Mouse (Mus musculus) hindbrain, embryonic 16.5 days (tissue): ENCODE measurements around the gene Lpcat1. TPM values are rescaled to one million over a fixed set of nuclear protein-coding genes. Genes with fewer than 3 reads are reported as not detected.

Source experiments
- ATAC-seq: fragments of 200-750 bp; cut with Nextera tagmentation; 2 replicates; pipeline ENCODE4 v1.8.0; 2017; ENCODE audit warnings: moderate TSS enrichment, moderate library complexity
- H3K27ac ChIP-seq: fragments of 300-500 bp; sonication (generic); 2 replicates; pipeline ENCODE4 v1.5.1; 2014; ENCODE audit warnings: low read depth, mild to moderate bottlenecking, control low read depth, low read length, moderate library complexity
- H3K27me3 ChIP-seq: fragments of 300-500 bp; sonication (generic); replicated peaks from 2 replicates; pipeline ENCODE4 v1.6.1; 2014; ENCODE audit warnings: low read length; ENCODE audit not compliant: control insufficient read depth, insufficient read depth
- H3K36me3 ChIP-seq: fragments of 300-500 bp; sonication (generic); 2 replicates; pipeline ENCODE4 v1.6.1; 2014; ENCODE audit warnings: mild to moderate bottlenecking, low read length, moderate library complexity, mixed read lengths; ENCODE audit not compliant: control insufficient read depth, insufficient read depth
- H3K4me1 ChIP-seq: fragments of 300-500 bp; sonication (generic); 2 replicates; pipeline ENCODE4 v1.6.1; 2014; ENCODE audit warnings: low read depth, low read length; ENCODE audit not compliant: control insufficient read depth, insufficient read depth
- H3K4me2 ChIP-seq: fragments of 300-500 bp; sonication (generic); 2 replicates; pipeline ENCODE4 v1.6.1; 2014; ENCODE audit warnings: mild to moderate bottlenecking, low read length, control low read depth, moderate library complexity
- H3K4me3 ChIP-seq: fragments of 300-500 bp; sonication (generic); 2 replicates; pipeline ENCODE4 v1.5.1; 2014; ENCODE audit warnings: mild to moderate bottlenecking, low read length, control low read depth, moderate library complexity
- H3K9ac ChIP-seq: fragments of 300-500 bp; sonication (generic); 2 replicates; pipeline ENCODE4 v1.6.1; 2014; ENCODE audit warnings: low read depth, mild to moderate bottlenecking, control low read depth, low read length, moderate library complexity
- H3K9me3 ChIP-seq: fragments of 300-500 bp; sonication (generic); 2 replicates; pipeline ENCODE4 v1.6.1; 2014; ENCODE audit warnings: mild to moderate bottlenecking, low read length, moderate library complexity; ENCODE audit not compliant: control insufficient read depth
- WGBS: fragments of 180-500 bp; shearing (Covaris S2); extraction: QIAGEN DNeasy Blood & Tissue Kit; methylation state at CpG from one replicate; pipeline ENCODE4 v1.1.7; 2014; 5-methylcytosine and 5-hydroxymethylcytosine counted together
- polyA plus RNA-seq: library from polyadenylated mRNA; unstranded; fragments of >200 nt; fragmentation: Nextera tagmentation; extraction: Ambion mirVana; gene quantifications from 2 replicates; pipeline ENCODE4 v1.2.1, GENCODE M21; 2015

Lpcat1 gene
- polyA plus RNA-seq, 1 experiment from 2014 or later = 71.6 TPM

DNA sequence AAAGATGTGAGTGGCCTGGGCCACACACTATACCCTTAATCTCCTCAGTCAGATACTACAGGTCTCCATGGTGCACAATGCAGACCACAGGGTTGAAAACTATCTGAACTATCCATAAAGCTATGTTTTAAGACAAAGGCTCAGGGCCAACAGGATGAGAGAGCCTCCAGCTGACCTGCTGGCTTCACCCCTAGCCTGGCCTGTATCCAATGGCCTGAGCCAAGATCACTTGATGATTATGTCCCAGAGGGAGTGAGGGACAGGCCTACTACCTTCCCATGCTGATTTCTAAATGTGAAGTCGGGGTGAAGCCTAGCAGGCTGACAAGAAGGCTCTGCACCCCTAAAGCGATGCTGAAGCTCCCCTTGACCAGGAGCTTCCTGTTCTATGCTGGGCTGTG lies 21.9 kb upstream of the Lpcat1 start:
- H3K9me3 ChIP-seq = no peaks in the 10 kb centered on the region
- 66% methylated on average over 2 of the region's 2 CpGs for WGBS
- H3K27me3 ChIP-seq = no peaks in the 10 kb centered on the region
- H3K36me3 ChIP-seq = no peaks in the 10 kb centered on the region
- H3K9ac ChIP-seq = no peak overlapping the region
- no peaks in the 10 kb centered on the region for H3K4me1 ChIP-seq
- no peak overlapping the region for H3K4me3 ChIP-seq
- no peak for ATAC-seq
- no peak overlapping the region for H3K4me2 ChIP-seq
- H3K27ac ChIP-seq = no peak overlapping the region

DNA sequence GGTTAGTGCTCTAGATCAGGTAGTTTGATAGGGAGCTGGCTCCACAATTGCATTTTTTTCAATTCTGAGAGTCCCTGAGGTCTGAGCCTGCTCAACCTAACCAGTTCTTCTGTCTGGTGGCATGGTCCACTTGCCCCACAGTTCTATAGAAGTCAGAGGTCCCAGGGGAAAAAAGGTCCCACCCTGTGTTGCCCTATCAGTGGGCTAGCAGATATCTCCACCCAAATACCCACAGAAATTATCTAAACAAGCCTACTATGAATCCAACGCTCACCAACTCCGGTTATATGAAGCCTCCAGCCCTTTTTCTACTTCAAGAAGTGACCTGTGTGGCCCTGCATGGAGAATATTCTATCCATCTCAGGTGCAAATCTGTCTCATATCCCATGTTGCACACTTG lies 20.9 kb upstream of the Lpcat1 start:
- Histone ChIP-seq H3K27ac (peak overlapping the region; percentile 67), H3K4me3 (no peak overlapping the region), H3K4me1 (no peaks in the 10 kb centered on the region), H3K4me2 (no peak overlapping the region), H3K9ac (no peak overlapping the region), H3K9me3 (no peaks in the 10 kb centered on the region), H3K27me3 (no peaks in the 10 kb centered on the region), H3K36me3 (no peaks in the 10 kb centered on the region)
- WGBS = 91% methylated on average over 2 of the region's 2 CpGs
- ATAC-seq = no peak

DNA sequence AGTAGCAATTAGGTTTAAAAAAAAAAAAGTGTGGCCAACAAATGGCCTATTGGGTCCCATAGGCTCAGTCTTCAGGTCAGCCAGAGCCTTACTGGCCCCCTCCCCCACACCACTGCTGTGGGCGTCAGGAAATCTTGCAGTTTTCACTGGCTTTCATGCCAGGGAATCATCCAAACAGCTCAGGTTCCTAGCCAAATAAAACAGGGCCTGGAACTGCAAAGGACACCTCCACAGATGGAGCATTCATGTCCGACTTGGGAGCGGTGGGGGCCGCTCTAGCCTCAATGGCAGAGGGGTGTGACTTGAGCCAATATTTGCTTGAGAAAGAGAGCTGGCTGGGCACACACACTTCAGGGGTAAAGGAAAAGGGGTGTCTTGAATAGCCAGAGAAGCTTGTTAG lies 20.5 kb upstream of the Lpcat1 start:
- Histone ChIP-seq H3K4me3 (no peak overlapping the region), H3K27ac (peak overlapping the region; percentile 72), H3K4me1 (no peaks in the 10 kb centered on the region), H3K4me2 (no peak overlapping the region), H3K9ac (no peak overlapping the region), H3K9me3 (no peaks in the 10 kb centered on the region), H3K36me3 (no peaks in the 10 kb centered on the region), H3K27me3 (no peaks in the 10 kb centered on the region)
- 41% methylated on average over 4 of the region's 4 CpGs for WGBS
- peak; percentile 93 for ATAC-seq

DNA sequence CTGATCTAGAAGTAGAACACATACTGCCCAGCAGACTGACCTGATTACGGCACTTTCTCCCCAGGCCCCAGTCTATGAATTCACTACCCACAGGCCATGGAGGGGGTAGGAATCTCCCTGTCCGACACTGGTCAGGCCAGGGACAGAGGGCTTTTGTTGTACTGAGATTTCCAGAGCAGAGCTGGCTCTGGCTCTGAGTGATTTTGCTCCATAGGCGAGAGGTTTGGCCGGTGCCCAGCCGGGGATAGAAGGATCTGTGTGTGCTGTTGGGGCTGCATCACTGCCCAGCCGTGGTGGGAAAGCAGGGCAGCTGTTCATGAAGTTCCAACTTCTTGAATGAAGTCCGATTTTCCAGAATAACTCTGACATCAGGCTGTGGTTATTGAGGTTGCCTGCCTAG lies 20.1 kb upstream of the Lpcat1 start:
- 56% methylated on average over 7 of the region's 7 CpGs for WGBS
- no peaks in the 10 kb centered on the region for H3K36me3 ChIP-seq
- peak; percentile 96 for ATAC-seq

DNA sequence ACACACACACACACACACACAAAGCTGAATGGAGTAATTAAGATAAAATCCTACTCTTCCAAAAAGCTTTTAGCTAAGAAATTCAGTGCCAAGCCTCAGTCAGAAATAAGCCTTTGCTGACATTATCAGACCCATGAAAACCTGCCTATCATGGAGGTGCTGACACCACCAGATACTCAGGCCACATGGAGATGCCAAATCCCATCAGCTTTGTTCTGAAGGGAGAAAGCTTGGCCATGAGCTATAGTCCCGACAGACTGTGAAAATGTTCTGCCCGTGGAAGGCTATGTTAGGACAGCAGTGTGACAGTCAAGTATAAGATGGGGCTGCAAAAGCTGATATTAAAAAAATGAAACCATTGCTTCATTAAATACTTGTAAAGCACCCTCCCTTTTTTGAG lies 19.5 kb upstream of the Lpcat1 start:
- H3K4me1 ChIP-seq = no peaks in the 10 kb centered on the region
- H3K4me3 ChIP-seq = no peak overlapping the region
- no peaks in the 10 kb centered on the region for H3K9me3 ChIP-seq
- no peak overlapping the region for H3K4me2 ChIP-seq
- H3K36me3 ChIP-seq = no peaks in the 10 kb centered on the region
- ATAC-seq = no peak
- WGBS = 55% methylated on average over 2 of the region's 2 CpGs
- no peak overlapping the region for H3K9ac ChIP-seq
- H3K27ac ChIP-seq = peak overlapping the region; percentile 72; the same call in 1 of the 2 replicates
- no peaks in the 10 kb centered on the region for H3K27me3 ChIP-seq

More for the DNA sequence above, 20.1 kb upstream of the Lpcat1 start:
- Histone ChIP-seq H3K27me3 (no peaks in the 10 kb centered on the region), H3K4me1 (no peaks in the 10 kb centered on the region), H3K4me3 (no peak overlapping the region), H3K9me3 (no peaks in the 10 kb centered on the region), H3K27ac (peak overlapping the region; percentile 72), H3K9ac (no peak overlapping the region), H3K4me2 (no peak overlapping the region)

DNA sequence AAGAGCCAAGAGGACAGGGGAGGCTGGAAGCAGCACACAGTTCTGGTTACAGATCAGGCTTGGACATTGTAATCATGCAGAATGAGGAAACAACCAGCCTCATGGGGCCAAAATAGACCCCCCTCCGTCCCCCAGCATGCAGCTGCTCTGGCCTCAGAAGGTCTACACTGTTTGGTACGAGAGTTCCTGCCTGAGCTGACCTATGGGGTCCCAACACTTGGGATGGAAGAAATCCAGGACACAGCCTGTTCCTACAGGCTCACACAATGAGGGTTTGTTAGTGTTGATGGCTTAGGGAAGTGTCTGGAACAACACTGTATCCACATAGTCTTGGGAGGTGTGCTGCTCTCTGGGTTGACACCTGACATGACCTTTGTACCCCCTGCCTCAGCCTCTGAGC lies 18.8 kb upstream of the Lpcat1 start:
- Histone ChIP-seq H3K27ac (no peak overlapping the region), H3K4me3 (no peak overlapping the region), H3K27me3 (no peaks in the 10 kb centered on the region), H3K9ac (no peak overlapping the region), H3K4me2 (no peak overlapping the region), H3K9me3 (no peaks in the 10 kb centered on the region), H3K4me1 (no peaks in the 10 kb centered on the region), H3K36me3 (no peaks in the 10 kb centered on the region)
- 49% methylated on average over 2 of the region's 2 CpGs for WGBS
- ATAC-seq = no peak

DNA sequence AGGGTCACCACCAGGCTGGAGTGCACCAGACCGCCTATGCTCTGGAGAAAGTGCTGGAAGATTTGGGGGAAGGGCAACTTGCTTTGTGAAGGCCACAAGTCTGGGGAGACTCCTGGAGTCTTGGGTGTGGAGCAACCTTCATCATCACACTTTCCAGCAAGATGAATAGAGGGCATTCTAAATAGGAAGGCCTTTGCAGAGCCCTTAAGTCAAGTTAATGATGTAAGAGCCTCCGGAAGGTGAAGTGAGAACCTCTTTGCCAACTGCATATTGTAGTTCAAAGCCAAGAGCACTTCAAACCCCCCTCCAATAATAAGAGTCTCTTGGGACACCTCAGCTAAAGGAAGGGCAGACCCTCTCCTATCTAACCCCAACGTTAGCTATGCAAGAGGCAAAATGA lies 18.3 kb upstream of the Lpcat1 start:
- Histone ChIP-seq H3K4me2 (no peak overlapping the region), H3K27ac (no peak overlapping the region), H3K4me3 (no peak overlapping the region), H3K9me3 (no peaks in the 10 kb centered on the region), H3K9ac (no peak overlapping the region), H3K4me1 (no peaks in the 10 kb centered on the region), H3K27me3 (no peaks in the 10 kb centered on the region), H3K36me3 (no peaks in the 10 kb centered on the region)
- 85% methylated on average over 3 of the region's 3 CpGs for WGBS
- ATAC-seq = no peak

DNA sequence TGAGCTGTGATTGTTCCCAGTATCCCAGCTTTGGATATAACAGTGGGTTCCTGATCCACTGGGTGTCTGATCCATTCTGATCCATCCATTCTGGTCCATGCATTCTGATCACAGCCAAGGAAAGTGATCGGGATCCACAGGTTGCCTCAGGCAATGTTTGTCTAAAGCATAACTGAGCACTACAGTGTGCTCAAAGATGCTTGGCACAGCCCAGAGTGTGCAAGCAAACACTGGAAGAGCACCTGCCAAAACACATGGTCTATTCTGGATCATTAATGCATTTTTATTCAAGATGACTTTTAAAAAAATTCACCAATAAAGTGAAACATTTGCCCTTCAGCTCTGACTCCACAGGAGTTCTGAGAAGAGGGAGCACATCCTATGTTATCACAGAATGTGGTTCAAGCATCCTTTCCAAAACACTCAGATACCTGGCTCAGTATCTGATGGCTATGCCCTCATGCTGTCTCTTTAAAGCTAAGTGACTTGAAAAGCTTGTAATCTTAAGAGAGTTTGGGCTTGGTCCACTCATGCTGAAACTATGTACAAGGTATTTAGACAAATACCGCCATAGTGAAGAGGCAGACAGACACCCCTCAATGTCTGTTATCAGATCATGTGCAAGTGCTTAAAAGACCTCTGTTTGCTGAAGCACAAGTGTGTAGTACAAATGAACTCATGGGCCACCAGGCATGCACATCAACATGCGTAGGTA lies 13.3 kb upstream of the Lpcat1 start:
- WGBS = 91% methylated on average over 3 of the region's 3 CpGs
- Histone ChIP-seq H3K27ac (no peak overlapping the region), H3K4me2 (no peak overlapping the region), H3K9ac (no peak overlapping the region), H3K4me3 (no peak overlapping the region), H3K9me3 (no peaks in the 10 kb centered on the region), H3K27me3 (no peaks in the 10 kb centered on the region), H3K36me3 (no peaks in the 10 kb centered on the region), H3K4me1 (no peaks in the 10 kb centered on the region)
- no peak for ATAC-seq

DNA sequence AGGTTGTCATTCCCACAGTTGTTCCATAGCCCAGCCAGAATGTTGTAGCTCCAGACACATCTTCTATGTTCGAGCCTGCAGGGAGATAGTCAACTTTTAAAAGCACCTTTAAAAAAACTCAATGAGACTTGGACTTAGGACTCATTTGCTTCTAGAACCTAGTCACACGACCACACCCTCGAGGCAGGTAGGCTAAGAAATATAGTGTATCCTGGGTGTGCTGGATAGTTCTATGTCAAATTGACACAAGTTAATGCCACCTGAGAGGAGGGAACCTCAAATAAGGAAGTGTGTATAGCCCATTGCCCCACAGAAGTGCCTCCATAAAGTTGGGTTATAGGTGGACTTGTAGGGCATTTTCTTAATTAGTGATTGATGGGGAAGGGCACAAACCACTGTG lies 11.7 kb upstream of the Lpcat1 start:
- 83% methylated on average over 3 of the region's 3 CpGs for WGBS
- H3K27me3 ChIP-seq = no peaks in the 10 kb centered on the region
- H3K4me2 ChIP-seq = no peak overlapping the region
- H3K4me1 ChIP-seq = no peaks in the 10 kb centered on the region
- H3K36me3 ChIP-seq = no peaks in the 10 kb centered on the region
- H3K4me3 ChIP-seq = no peak overlapping the region
- no peak overlapping the region for H3K27ac ChIP-seq
- no peak overlapping the region for H3K9ac ChIP-seq
- H3K9me3 ChIP-seq = no peaks in the 10 kb centered on the region
- ATAC-seq = no peak

DNA sequence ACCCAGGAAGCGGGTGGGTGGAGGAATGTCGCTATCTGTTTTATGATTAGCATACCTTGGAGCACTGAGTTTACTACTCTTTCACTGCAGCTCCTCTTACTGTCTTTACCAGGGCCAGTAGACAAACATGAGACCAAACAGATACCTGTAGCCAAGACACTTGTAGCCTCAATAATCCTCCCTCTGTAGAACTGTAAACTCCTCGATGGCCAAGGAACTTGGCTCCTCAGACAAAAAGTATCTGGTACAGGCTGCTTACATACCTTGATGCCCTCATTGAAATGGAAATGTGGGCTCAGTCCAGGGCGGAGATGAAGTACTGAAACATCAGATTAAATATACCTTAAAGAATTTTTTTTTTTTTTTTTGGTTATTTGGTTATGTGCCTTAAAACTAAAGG lies 9.7 kb upstream of the Lpcat1 start:
- Histone ChIP-seq H3K9ac (no peak overlapping the region), H3K27me3 (no peaks in the 10 kb centered on the region), H3K4me2 (no peak overlapping the region), H3K36me3 (no peaks in the 10 kb centered on the region), H3K4me3 (no peak overlapping the region), H3K9me3 (no peaks in the 10 kb centered on the region), H3K4me1 (no peaks in the 10 kb centered on the region), H3K27ac (no peak overlapping the region)
- WGBS = 96% methylated on average over 3 of the region's 4 CpGs
- ATAC-seq = no peak
